Mouse (Mus musculus) testis, postnatal 10 days (tissue): ENCODE measurements around the gene Nptn.

ENCODE experiments used
- DNase-seq: peaks from one replicate; pipeline ENCODE4 v3.0.0; 2021; ENCODE audit warnings: low spot score

Nptn gene

DNA sequence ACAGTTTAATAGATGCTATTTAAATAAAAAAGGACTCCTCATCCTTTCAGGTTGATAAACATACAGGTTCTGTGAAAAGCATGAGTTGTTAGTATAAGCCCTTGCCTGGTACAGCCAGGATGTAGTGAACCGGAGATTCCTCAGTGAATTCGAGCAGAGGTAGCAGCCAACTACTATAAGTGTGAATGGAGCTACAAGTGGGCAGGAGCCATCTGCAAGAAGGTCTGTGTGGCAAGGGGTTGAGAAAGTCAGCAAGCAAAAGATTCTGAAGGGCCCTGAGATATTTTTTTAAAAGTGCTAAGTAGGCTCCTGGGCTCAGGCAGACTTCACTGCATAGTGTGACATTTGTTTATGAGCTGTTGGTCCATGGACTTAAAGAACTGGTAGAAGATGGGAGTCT, 74.8 kb downstream of the Nptn start:
- no peak for DNase-seq

DNA sequence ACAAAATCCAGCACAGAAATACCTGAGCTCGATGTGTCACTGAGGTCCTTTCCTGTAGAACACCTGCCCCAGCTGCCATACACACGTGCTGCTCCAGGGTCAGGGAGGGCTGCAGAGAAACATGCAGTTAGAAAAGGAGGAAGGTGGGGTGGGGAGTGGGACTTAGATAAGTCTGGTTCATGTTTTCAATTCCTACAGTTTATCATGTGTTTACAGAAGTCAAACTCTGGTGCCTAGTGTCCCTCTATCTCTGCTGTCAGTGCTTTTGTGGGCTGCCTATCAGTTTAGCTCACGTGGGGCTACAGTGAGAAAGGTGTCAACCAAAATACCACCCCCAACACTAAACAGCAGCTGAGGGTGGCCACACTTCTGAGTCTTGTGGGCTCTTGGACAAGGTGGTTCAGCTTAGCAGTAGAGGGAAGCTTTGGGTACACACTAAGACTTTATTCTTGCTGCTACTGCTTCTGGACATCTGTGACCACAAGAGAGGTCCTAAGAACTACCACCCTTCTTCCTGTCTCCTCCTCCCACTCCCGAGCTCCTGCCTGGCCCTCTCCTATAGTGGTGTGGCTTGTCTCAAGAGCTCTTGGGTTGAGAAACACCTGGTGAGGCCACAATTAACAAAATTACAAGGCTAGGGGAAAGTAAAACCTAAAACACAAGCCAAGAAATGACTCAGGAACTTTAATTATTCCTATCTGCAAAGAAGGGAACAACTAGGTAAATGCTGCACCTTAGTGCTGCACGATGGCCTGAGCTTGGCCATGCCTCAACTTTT, 75.9 kb downstream of the Nptn start:
- no peak for DNase-seq

DNA sequence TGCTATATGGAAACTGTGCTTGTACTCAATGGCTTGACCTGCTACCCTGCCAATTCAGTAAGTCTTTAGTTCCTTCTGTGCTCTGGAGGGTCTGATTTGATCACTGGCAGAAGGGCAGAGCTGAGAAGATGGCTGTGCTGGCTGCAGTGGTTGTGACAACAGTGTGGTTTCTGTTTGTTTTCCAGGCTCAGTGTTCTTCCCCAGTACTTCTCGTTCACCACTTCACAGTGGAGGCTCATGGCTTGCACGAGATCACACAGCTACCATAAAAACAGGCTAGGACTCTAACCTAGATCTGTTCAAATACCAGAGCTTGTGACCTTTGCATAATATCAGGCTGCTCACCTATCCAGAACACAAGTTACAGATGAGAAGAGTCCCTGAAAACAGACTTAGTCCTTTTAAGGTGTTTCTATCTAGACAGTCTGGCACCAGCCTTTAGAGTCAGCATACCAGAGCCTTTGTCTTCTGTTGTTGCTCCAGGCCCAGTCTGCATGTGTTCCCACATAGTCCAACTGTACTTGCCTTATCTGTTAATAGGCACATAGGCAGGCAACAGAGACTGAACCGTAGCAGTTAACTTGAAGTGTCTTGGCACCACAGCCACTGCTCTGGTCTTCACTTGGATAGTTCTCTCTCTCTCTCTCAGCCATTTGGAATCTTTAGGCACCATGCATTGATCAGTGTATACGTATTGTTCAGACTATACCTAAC, 76.7 kb downstream of the Nptn start:
- no peak for DNase-seq

DNA sequence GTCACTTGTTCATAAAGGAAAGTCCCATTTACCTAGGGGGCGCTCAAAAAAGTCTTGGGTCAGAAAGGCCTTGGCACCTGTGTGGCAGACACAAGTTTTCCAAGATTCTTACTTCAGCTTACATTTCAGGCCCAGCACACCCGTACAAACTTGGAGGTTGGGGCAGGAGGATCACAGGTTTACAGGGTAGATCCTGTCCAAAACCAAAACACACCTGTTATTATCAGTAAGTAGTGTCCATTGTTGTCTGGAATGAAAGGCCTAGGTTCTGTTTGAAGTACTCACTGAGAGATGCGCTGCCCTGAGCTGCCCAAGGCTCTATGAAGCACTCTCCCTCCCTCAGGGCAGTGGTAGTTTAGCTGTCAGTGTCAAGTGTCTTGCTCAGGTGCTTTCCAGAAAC, 77.3 kb downstream of the Nptn start:
- DNase-seq = no peak

DNA sequence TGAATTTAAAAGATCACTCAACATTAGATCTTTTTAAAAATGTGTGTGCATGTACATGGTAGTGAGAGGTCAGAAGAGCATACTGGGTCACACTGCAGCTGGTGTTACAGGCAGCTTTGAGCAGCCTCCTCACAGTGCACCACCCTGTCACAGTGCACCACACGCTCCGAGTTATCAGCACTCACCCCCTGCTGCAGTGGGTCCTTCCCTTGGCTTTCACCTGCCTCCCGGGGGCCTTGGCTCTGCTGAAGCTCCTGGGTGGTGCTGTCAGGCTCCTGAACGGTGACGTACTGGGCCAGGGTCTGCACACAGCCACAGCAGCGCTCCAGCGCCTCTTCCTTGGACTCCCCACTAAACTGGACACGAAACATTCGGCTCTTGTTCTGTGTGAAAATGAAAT, 77.9 kb downstream of the Nptn start:
- no peak for DNase-seq

DNA sequence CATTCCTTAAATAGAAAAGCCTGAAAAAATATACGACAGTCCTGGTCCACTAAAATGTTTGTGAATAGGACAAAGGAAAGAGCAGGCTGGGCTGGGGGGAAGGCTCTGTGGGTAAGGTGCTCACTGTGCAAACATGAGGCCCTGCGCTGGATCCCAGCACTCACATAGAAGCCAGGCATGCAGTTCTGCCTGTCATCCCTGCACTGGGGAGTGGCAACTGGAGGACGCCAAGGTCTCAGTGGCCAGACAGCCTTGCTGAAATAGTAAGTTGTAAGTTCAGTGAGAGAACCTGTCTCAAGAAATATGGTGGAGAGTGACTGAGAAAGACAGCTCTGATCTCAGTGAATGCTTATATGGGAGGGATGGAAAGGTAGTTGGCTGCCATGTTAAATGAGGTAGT, 78.6 kb downstream of the Nptn start:
- DNase-seq = no peak

DNA sequence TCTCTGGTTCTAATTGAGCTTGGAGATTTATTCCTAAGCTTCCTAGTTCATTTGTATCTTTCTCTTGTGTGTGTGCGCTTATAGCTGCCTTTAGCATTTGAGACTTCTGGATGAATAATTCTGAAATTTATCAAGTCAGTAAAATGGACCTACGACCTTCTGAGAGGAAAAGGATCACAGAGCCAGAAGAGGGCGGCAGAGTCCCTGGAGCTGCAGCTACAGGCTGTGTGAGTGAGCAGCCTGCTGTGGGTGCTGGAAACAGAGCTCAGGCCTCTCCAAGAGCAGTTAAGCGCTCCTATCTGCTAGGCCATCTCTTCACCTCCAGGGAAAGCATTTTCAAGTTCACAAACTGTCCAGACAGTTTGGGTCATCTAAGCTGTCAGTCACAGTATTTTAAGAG, 80.0 kb downstream of the Nptn start:
- no peak for DNase-seq

DNA sequence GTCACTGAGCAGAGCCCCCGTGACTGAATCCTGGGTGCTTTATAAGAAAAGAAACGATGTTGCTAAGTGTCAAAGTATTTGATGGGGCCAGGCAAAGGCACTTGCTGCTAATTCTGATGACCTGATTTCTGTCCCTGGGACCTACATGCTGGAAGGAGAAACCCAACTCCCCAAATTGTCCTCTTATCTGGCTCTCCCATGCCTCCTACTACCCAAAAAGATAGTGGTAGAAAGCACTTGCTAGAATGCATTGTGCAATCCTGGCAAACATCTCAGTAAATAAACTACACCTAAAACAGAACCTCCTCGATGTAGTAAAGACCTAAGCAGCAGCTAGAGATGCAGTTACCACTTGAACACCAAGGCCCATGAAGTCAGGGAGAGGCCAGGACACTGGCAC, 80.8 kb downstream of the Nptn start:
- DNase-seq = no peak

DNA sequence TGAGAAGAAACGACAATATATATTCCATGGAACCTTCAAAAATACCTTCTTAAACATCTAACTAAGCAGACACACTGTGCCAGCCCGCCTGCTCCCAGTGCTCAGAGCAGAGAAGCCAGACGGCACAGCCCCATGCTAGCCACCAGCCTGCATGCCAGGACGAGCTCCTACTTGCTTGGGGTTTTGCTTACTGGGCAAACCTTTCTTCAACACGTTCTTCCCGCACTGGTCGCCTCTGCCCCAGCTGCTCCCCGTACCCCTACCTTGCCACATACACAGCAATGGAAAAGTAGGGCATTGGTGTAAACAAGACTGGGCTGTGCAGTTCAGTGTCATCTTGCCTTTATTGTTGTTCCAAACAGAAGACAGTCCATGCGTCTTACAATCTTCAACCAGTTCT, 83.5 kb downstream of the Nptn start:
- DNase-seq = no peak

DNA sequence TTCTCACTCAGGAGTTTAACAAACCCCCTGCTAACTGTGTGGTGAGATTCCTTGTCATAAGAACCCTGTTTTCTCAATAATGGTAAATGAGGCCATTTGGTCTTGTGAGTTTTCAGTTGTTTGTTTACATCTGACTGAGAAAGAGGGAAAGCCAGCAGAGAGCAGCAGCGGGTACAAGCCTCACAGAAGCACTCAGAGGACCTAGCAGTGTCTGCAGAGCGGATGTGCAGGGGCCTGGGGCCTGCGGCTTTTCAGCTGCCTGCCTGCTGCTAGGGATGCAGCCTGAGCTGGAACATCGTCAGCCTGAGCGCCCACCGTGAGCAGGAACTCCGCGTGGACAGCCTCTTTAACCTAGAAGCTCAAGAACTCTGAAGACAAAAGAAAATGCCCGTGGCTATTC, 84.2 kb downstream of the Nptn start:
- DNase-seq = no peak

DNA sequence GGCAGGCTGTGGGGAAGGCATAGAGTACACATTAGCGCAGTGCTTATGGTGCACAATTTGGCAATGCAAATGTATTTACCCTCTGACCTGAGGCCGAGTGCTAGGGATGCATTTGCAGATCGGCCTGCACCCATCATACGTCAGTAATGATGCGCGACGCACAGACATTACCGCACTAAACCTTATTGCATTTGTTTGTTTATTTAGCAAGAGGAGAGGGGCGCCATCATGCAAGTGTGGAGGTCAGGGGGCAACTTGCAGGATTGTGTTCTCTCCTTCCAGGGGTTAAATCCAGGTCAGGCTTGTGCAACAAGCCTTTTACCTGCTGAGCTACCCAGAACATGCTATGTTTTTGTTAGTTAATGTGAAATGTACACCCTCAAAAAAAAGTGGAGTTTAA, 85.2 kb downstream of the Nptn start:
- no peak for DNase-seq

DNA sequence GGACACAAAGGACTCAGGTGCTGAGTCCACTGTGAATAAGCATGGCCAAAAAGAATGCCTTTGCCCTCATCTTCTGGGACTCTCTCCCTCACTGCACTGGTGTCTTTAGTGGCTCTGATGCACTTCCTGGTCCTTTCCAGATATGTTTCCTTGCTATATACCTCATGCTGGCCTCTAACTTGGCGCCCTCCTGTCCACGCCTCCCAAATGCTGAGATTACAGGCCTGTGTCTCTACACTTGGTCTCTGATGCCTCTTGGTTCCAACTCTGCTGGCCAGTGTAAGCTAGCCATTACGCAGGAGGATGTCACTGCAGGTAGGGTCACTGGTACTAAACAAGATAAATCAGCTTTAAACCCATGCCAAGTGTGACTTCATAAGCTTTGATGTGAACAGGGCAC, 86.1 kb downstream of the Nptn start:
- DNase-seq = no peak

DNA sequence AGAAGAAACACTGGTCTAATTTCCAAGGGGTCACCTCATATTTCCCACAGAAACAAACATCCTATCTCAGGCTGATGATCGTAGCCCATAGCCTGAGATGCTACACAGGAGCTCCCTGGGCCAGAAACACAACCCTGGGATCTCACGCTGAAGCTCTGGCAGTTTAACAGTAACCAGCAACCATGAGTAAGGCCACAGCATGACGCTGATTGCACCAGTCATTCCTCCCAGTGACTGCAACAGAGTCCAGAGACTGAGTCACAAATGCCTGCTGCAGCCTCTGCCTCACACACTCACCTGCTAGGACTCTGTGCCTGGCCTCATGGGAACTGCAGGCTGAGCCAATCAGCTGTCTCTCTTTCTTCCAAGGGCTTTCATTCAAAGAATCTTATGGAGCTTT, 87.0 kb downstream of the Nptn start:
- DNase-seq = no peak

DNA sequence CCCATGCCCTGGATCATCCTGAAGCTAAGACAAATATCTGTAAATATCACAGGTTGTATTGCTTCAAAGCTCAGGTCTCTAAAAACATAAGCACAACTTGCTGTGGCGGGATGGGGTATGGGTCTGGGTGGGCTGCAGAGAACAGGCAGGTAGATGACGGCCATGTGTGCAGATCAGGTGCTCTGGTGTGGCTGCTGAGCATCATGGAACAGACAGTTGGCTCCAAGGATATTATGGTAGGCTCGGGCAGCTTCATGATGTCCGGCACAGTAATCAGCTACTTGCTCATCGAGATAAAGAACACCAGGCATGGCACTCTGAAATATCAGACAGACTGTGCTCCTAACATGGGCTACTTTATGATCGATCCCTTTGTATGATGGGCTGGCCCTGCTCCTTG, 87.8 kb downstream of the Nptn start:
- no peak for DNase-seq

DNA sequence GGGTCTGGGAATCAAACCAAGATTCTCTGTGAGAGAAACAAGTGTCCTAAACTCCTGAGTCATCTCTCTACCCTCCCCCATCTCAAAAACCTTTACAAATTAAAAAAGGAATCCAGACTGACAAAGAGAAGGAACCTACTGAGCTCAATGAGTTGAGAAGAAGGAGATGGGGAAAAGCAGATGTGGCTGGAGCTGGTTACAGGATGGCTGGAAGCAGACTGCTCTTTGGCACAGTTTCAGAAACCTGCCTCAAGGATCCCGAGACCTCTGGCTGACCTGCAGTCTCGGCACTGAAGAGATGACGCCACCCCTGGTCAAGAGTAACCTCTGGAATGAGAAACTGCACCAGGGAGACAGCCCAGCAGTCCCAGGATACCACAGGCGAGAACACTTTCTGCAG, 90.4 kb downstream of the Nptn start:
- peak; percentile 58 for DNase-seq

DNA sequence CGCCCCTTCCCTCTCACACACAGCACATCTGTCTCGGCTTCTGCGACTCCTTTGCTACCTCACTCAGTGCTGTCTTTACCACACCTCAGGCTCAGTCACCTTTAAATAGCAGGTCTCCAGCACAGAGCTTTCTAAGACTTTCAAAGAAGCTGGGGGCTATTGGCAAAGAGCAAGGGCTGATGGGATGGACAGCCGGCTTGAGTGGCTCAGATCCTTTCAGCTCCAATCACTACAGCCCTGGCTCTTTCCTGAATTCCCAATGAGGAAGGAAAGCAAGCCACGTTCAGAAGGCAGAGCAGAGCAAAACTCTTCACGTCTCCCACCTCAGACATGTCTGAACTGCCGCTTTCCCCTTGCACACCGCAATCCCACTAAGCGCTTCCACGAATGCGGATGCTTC, 92.7 kb downstream of the Nptn start:
- peak; percentile 26 for DNase-seq

DNA sequence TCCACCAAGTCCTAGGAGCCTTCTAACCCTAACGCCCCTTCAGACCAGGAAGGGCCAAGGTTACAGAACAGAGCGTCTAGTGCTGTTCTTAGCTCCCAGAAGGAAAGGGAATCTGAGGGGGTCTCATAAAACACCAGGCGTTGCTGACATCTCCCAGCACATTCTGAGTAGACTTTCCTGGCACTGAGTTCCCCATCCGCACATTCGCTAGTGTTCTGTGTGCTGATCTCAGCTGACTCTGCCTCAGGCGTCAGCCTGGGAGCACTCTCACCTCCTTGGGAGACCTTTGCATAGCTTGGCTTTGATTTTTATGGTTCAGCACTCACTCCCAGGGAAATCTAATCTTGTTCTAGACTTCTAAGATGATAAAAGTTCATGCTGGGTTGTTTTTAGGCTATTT, 93.3 kb downstream of the Nptn start:
- peak; percentile 33 for DNase-seq

DNA sequence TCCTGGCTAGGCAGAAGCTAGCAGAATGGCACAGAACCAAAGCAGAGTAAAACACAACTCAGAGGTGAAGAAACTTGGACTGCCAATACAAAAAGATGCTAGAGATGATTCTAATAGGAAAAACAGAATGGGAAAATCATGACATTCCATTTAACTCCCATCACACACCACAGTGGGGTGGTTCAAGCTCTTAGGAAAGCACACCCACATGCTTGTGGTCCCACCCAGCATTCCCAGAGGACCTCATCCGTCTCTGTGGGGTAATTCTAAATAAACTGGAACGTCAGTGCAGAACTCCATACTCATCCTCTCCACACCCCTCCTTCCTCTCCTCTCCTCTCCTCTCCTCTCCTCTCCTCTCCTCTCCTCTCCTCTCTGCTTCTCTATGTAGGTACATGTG, 99.4 kb downstream of the Nptn start:
- DNase-seq = no peak

DNA sequence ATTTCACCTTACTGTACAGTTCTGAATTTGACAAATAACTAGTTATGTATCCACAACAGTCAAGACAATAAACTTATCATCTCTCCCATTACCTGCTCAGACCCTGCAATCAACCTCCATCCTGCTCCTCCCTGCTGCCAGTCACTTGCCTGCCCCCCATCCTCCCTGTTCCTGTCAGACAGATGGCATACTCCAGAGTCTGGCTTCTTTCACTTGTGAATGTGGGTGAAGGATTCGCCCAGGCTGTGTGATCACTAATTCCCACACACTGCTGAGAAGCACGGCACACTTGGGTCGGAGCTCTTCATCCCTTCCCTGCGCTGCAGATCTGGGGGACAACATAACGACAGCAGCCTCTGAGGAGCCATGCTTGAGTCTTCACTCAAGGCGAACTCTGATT, 100.1 kb downstream of the Nptn start:
- DNase-seq = no peak

DNA sequence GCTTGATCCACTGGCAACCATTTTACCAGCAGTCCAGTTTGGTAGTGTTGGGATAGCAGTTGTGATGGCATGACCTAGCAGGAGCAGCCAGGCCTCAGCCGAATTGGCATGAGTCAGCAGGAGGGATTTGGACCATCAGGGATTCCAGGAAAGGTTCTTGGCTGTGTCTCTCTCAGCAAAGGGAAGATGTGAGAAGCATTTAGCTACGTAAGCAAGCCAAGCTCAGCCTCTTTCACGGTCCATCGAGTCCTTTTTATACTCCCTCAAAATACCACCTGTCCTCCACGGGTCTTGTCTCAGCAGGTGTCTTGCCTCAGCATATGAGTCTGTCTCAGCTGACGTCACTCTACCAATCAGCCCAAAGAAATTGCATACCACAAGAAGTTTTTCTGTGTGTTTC, 101.3 kb downstream of the Nptn start:
- no peak for DNase-seq

DNA sequence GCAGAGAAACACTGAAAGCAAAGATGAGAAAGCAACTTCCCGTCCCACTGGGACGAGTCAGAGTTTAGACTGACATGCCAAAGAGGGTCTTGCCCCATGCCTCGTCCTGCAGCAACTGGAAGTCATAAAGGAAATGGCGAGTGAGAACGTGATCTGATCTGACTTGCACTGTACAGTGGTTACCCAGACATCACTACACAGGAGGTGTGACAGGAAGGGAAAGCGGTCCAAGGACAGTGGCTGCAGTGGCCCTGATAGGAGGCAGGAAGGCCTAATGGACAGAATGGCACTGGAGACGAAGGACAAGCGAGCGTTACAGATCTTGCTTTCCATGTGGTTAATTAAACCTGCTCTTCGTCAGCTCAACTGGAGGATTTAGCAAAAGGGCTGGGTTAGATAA, 103.2 kb downstream of the Nptn start:
- no peak for DNase-seq

DNA sequence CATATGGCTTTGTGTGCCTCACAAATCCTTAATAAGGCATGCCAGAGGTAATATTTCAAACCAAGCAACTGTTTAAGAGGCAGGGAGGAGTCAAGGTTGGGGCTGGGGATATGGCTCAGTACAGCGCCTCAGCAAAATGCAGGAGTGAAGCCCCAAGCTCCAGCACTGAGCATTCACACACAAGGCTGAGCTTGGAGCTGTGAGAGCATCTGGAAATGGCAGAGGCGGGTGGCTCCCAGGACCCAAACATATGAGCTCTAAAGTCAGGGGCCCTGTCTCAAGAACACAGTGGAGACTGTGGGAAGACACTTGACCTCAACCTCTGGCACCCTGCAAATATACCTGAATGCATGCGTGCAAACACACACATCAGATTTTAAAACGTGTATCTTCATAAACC, 106.0 kb downstream of the Nptn start:
- no peak for DNase-seq

DNA sequence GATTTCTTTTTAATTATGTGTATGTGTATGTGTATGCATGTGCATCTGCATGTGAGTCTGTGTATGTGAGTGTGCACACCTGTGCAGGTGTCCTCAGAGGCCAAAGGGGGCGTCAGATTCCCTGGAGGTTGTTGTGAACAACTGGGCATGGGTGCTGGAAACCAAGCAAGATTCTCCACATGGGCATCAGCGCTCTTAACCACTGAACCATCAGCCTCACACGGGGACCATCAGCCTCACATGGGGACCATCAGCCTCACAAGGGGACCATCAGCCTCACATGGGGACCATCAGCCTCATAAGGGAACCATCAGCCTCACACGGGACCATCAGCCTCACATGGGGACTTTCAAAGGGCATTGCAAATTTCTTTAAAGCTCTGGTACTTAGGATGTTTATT, 108.7 kb downstream of the Nptn start:
- no peak for DNase-seq

DNA sequence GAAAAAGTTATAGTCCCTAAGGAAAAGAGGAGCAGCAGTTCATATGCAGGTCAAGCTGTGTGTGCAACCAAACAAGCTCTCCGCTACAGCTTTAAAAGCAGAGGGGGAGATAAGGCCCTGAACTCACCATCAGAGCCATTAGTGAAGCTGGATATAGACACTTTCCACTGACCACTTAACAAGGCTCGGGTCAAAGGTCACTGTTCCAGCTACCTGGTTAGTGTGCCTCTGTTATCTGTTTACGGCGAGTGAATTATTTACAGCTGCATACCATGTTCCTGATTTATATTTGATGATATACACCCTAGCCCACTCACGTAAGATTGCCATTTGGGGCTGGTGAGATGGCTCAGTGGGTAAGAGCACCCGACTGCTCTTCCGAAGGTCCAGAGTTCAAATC, 109.4 kb downstream of the Nptn start:
- DNase-seq = peak; percentile 37
